Mouse (Mus musculus) heart, embryonic 14.5 days (tissue): ENCODE measurements at regions not wholly inside any gene's neighbourhood (a gene's known extent, or its start where the extent isn't known, plus 50 kb on each side); places are given as distances from the start of the nearest gene placed in this dataset.

Experiments used
- ATAC-seq: fragments of 200-750 bp; cut with Nextera tagmentation; 2 replicates; pipeline ENCODE4 v1.8.0; 2017; ENCODE audit warnings: low read depth, moderate TSS enrichment; ENCODE audit not compliant: insufficient number of reproducible peaks, insufficient read depth, low FRiP score
- H3K27ac ChIP-seq, 2 experiments: fragments of 200-500 bp in 1 of 2; fragments of 300-500 bp in 1 of 2; sonication (generic) in 1 of 2; replicated peaks in 1 of 2; 2 replicates each; pipeline ENCODE4 v1.5.1; 2012 to 2014; ENCODE audit warnings: low read depth in 2 of 2, low read length in 2 of 2, control low read depth in 1 of 2, mild to moderate bottlenecking in 1 of 2, mixed read lengths in 1 of 2; ENCODE audit not compliant: control insufficient read depth in 1 of 2, insufficient read depth in 1 of 2
- H3K27me3 ChIP-seq: fragments of 300-500 bp; sonication (generic); 2 replicates; pipeline ENCODE4 v1.6.1; 2014; ENCODE audit warnings: mild to moderate bottlenecking, low read length, control low read depth; ENCODE audit not compliant: control insufficient read depth, insufficient read depth
- H3K36me3 ChIP-seq: fragments of 300-500 bp; sonication (generic); 2 replicates; pipeline ENCODE4 v1.6.1; 2014; ENCODE audit warnings: mild to moderate bottlenecking, control low read depth, low read length, mixed read lengths; ENCODE audit not compliant: control insufficient read depth, insufficient read depth
- H3K4me1 ChIP-seq, 2 experiments: fragments of 200-500 bp in 1 of 2; fragments of 300-500 bp in 1 of 2; sonication (generic) in 1 of 2; 2 replicates each; pipeline ENCODE4 v1.6.1; 2012 to 2014; ENCODE audit warnings: low read length in 2 of 2, control low read depth in 1 of 2, mixed read lengths in 1 of 2; ENCODE audit not compliant: control insufficient read depth in 2 of 2, insufficient read depth in 2 of 2
- H3K4me2 ChIP-seq: fragments of 300-500 bp; sonication (generic); 2 replicates; pipeline ENCODE4 v1.6.1; 2014; ENCODE audit warnings: mild to moderate bottlenecking, low read length
- H3K4me3 ChIP-seq, 2 experiments: fragments of 200-500 bp in 1 of 2; fragments of 300-500 bp in 1 of 2; sonication (generic) in 1 of 2; 2 replicates each; pipeline ENCODE4 v1.5.1; 2012 to 2014; ENCODE audit warnings: low read length in 2 of 2, mild to moderate bottlenecking in 2 of 2, control low read depth in 1 of 2, low read depth in 1 of 2, moderate library complexity in 1 of 2; ENCODE audit not compliant: control insufficient read depth in 1 of 2, insufficient read depth in 1 of 2
- H3K9ac ChIP-seq: fragments of 300-500 bp; sonication (generic); 2 replicates; pipeline ENCODE4 v1.6.1; 2014; ENCODE audit warnings: mild to moderate bottlenecking, low read length
- H3K9me3 ChIP-seq: fragments of 300-500 bp; sonication (generic); 2 replicates; pipeline ENCODE4 v1.6.1; 2016; ENCODE audit warnings: low read length, control low read depth; ENCODE audit not compliant: control insufficient read depth
- WGBS: fragments of 180-500 bp; shearing (Covaris S2); extraction: QIAGEN DNeasy Blood & Tissue Kit; methylation state at CpG from one replicate; pipeline ENCODE4 v1.1.7; 2014; 5-methylcytosine and 5-hydroxymethylcytosine counted together

GRCm38 (mm10) chr7:133481529-133481928, 120.4 kb downstream of the Tex36 start:
- no peak overlapping the region for H3K4me3 ChIP-seq
- no peaks in the 10 kb centered on the region for H3K36me3 ChIP-seq
- H3K27me3 ChIP-seq, result no peaks in the 10 kb centered on the region
- no peak overlapping the region for H3K4me2 ChIP-seq
- no peak overlapping the region for H3K27ac ChIP-seq
- ATAC-seq, result no peak
- 74% methylated on average over 6 of the region's 6 CpGs for WGBS
- no peaks in the 10 kb centered on the region; the same call in 1 of the 2 replicates for H3K9me3 ChIP-seq
- H3K9ac ChIP-seq, result no peak overlapping the region
- H3K4me1 ChIP-seq, result no peaks in the 10 kb centered on the region; a peak in 1 of 4 replicates

GRCm38 (mm10) chr7:133479679-133480078, 122.3 kb downstream of the Tex36 start:
- Histone ChIP-seq H3K27me3 (no peaks in the 10 kb centered on the region), H3K27ac (no peak overlapping the region), H3K9ac (no peak overlapping the region), H3K36me3 (no peaks in the 10 kb centered on the region), H3K9me3 (no peaks in the 10 kb centered on the region; the same call in 1 of the 2 replicates), H3K4me3 (no peak overlapping the region), H3K4me1 (no peaks in the 10 kb centered on the region; a peak in 1 of 4 replicates), H3K4me2 (no peak overlapping the region)
- no peak for ATAC-seq
- WGBS, result 66% methylated on average over 7 of the region's 7 CpGs

GRCm38 (mm10) chr7:133477933-133478332, 124.0 kb downstream of the Tex36 start:
- H3K27me3 ChIP-seq, result no peaks in the 10 kb centered on the region
- H3K4me2 ChIP-seq, result no peak overlapping the region
- no peak for ATAC-seq
- no peak overlapping the region for H3K4me3 ChIP-seq
- no peak overlapping the region for H3K27ac ChIP-seq
- no peak overlapping the region for H3K9ac ChIP-seq
- H3K4me1 ChIP-seq, result no peaks in the 10 kb centered on the region; a peak in 1 of 4 replicates
- WGBS, result 78% methylated on average over 5 of the region's 5 CpGs
- no peaks in the 10 kb centered on the region; the same call in 1 of the 2 replicates for H3K9me3 ChIP-seq
- H3K36me3 ChIP-seq, result no peaks in the 10 kb centered on the region

GRCm38 (mm10) chr7:133477221-133477620, 124.7 kb downstream of the Tex36 start:
- no peaks in the 10 kb centered on the region for H3K27me3 ChIP-seq
- ATAC-seq, result no peak
- H3K4me2 ChIP-seq, result no peak overlapping the region

GRCm38 (mm10) chr7:133471706-133472105, 130.3 kb downstream of the Tex36 start:
- H3K27ac ChIP-seq, result no peak overlapping the region
- no peak for ATAC-seq

More at GRCm38 (mm10) chr7:133477221-133477620, 124.7 kb downstream of the Tex36 start:
- no peaks in the 10 kb centered on the region; a peak in 1 of 4 replicates for H3K4me1 ChIP-seq
- no peaks in the 10 kb centered on the region; the same call in 1 of the 2 replicates for H3K9me3 ChIP-seq
- no peak overlapping the region for H3K9ac ChIP-seq
- no peak overlapping the region for H3K27ac ChIP-seq
- no peaks in the 10 kb centered on the region for H3K36me3 ChIP-seq
- H3K4me3 ChIP-seq, result no peak overlapping the region
- 91% methylated on average over 6 of the region's 6 CpGs for WGBS

GRCm38 (mm10) chr7:133470620-133470958, 131.4 kb downstream of the Tex36 start:
- WGBS, result 38% methylated on average over 3 of the region's 3 CpGs
- no peaks in the 10 kb centered on the region for H3K9me3 ChIP-seq
- no peak overlapping the region for H3K4me3 ChIP-seq
- no peak for ATAC-seq
- no peak overlapping the region for H3K9ac ChIP-seq
- H3K27ac ChIP-seq, result no peak overlapping the region
- no peaks in the 10 kb centered on the region for H3K36me3 ChIP-seq
- H3K4me1 ChIP-seq, result peaks cover 4 to 11% of the 10 kb centered on the region in 2 experiments; a peak in 3 of 4 replicates
- H3K27me3 ChIP-seq, result no peaks in the 10 kb centered on the region
- no peak overlapping the region for H3K4me2 ChIP-seq

More at GRCm38 (mm10) chr7:133471706-133472105, 130.3 kb downstream of the Tex36 start:
- WGBS, result 65% methylated on average over 5 of the region's 5 CpGs
- H3K9ac ChIP-seq, result no peak overlapping the region
- peaks cover 4 to 11% of the 10 kb centered on the region in 2 experiments; a peak in 3 of 4 replicates for H3K4me1 ChIP-seq
- H3K4me2 ChIP-seq, result no peak overlapping the region
- H3K36me3 ChIP-seq, result no peaks in the 10 kb centered on the region
- H3K9me3 ChIP-seq, result no peaks in the 10 kb centered on the region
- no peak overlapping the region for H3K4me3 ChIP-seq
- no peaks in the 10 kb centered on the region for H3K27me3 ChIP-seq

GRCm38 (mm10) chr7:133469952-133470619, 131.9 kb downstream of the Tex36 start:
- Histone ChIP-seq H3K4me3 (no peak overlapping the region), H3K4me1 (peaks cover 4 to 11% of the 10 kb centered on the region in 2 experiments; a peak in 3 of 4 replicates), H3K9me3 (no peaks in the 10 kb centered on the region), H3K36me3 (no peaks in the 10 kb centered on the region), H3K9ac (no peak overlapping the region), H3K4me2 (no peak overlapping the region), H3K27me3 (no peaks in the 10 kb centered on the region), H3K27ac (no peak overlapping the region)
- no peak for ATAC-seq
- WGBS, result 27% methylated on average over 6 of the region's 6 CpGs

GRCm38 (mm10) chr7:133469106-133469505, 132.9 kb downstream of the Tex36 start:
- Histone ChIP-seq H3K9me3 (0 out of 2 replicates have a peak, but pooled peaks cover under 1% of the 10 kb centered on the region), H3K4me3 (no peak overlapping the region), H3K27me3 (no peaks in the 10 kb centered on the region), H3K27ac (no peak overlapping the region), H3K9ac (no peak overlapping the region), H3K36me3 (no peaks in the 10 kb centered on the region), H3K4me1 (peaks cover 4 to 11% of the 10 kb centered on the region in 2 experiments; a peak in 3 of 4 replicates), H3K4me2 (no peak overlapping the region)
- no peak for ATAC-seq
- WGBS, result 59% methylated on average over 3 of the region's 3 CpGs
